Mouse (Mus musculus) embryonic facial prominence, embryonic 13.5 days (tissue): Measurements from ENCODE around the gene Gmppa. TPM values are rescaled to one million over a fixed set of nuclear protein-coding genes. Genes with fewer than 3 reads are reported as not detected.

ENCODE experiments used
- ATAC-seq: fragments of 200-750 bp; cut with Nextera tagmentation; 2 replicates; pipeline ENCODE4 v1.8.0; 2017; ENCODE audit warnings: low read depth; ENCODE audit not compliant: insufficient number of reproducible peaks, insufficient read depth, low FRiP score, low TSS enrichment
- H3K27ac ChIP-seq: fragments of 300-500 bp; sonication (generic); 2 replicates; pipeline ENCODE4 v1.5.1; 2015; ENCODE audit warnings: moderate library complexity, mild to moderate bottlenecking, inconsistent platforms
- H3K27me3 ChIP-seq: fragments of 300-500 bp; sonication (generic); 2 replicates; pipeline ENCODE4 v1.6.1; 2015; ENCODE audit warnings: mild to moderate bottlenecking, inconsistent platforms
- H3K36me3 ChIP-seq: fragments of 300-500 bp; sonication (generic); 2 replicates; pipeline ENCODE4 v1.6.1; 2015; ENCODE audit warnings: mild to moderate bottlenecking, inconsistent platforms
- H3K4me1 ChIP-seq: fragments of 300-500 bp; sonication (generic); 2 replicates; pipeline ENCODE4 v1.6.1; 2015; ENCODE audit warnings: inconsistent platforms
- H3K4me2 ChIP-seq: fragments of 300-500 bp; sonication (generic); 2 replicates; pipeline ENCODE4 v1.6.1; 2015; ENCODE audit warnings: moderate library complexity, mild to moderate bottlenecking, inconsistent platforms
- H3K4me3 ChIP-seq: fragments of 300-500 bp; sonication (generic); 2 replicates; pipeline ENCODE4 v1.5.1; 2015; ENCODE audit warnings: mild to moderate bottlenecking, inconsistent platforms
- H3K9ac ChIP-seq: fragments of 300-500 bp; sonication (generic); 2 replicates; pipeline ENCODE4 v1.6.1; 2015; ENCODE audit warnings: mild to moderate bottlenecking, inconsistent platforms
- H3K9me3 ChIP-seq: fragments of 300-500 bp; sonication (generic); 2 replicates; pipeline ENCODE4 v1.6.1; 2016; ENCODE audit warnings: inconsistent platforms
- WGBS: fragments of 180-500 bp; shearing (Covaris S2); methylation state at CpG from one replicate; pipeline ENCODE4 v1.1.7; 2015; ENCODE audit warnings: mixed read lengths; 5-methylcytosine and 5-hydroxymethylcytosine counted together
- polyA plus RNA-seq: library from polyadenylated mRNA; unstranded; fragments of >200 nt; fragmentation: Nextera tagmentation; extraction: Ambion mirVana; gene quantifications from 2 replicates; pipeline ENCODE4 v1.2.1, GENCODE M21; 2015

Gene Gmppa
- polyA plus RNA-seq, 1 experiment from 2014 or later: 74.2 TPM

DNA sequence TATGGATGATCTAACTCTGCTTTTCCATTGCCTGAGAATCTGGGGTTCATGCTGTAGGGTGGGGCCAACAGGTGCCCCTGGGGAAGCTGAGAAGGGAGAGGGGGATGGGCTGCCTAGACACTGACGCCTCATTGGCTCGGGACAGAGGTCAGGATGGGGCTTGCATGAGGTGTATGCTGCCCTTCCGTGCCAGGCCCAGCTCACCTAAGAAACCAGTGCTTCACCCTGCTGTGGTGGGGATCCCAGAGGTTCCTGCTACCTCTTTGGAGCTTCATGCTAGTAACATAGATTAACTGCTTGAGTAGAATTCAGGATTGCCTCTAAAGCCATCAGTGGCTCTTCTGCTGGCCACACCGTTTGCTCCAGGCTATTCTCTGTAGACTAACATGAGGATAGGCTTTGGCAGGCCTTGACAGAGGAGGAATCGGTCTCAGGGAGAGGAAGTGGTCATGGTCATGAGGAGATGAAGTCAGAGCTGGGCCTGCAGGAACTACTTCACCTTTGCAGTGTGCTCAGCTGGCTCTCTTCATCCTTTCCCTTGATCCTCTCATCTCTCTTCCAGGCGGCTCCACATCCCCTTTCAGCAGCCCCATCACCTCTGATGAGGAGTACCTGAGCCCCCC is 35.1 kb upstream of the Gmppa start:
- Histone ChIP-seq H3K9ac (0 out of 2 replicates have a peak overlapping the region, but pooled peaks have one; percentile 37), H3K4me1 (peaks cover 26% of the 10 kb centered on the region), H3K27ac (peak overlapping the region; percentile 70; the same call in 1 of the 2 replicates), H3K4me3 (peak overlapping the region; percentile 12; the same call in 1 of the 2 replicates), H3K4me2 (peak overlapping the region; percentile 49), H3K27me3 (no peaks in the 10 kb centered on the region), H3K9me3 (no peaks in the 10 kb centered on the region), H3K36me3 (peaks cover 51% of the 10 kb centered on the region)
- 40% methylated on average over 6 of the region's 6 CpGs for WGBS
- no peak; the same call in 1 of the 2 replicates for ATAC-seq

- H3K4me1 ChIP-seq: peaks cover 2% of the 10 kb centered on the region
- H3K27ac ChIP-seq: no peak overlapping the region
- no peak overlapping the region for H3K9ac ChIP-seq
- no peak overlapping the region for H3K4me2 ChIP-seq
- no peaks in the 10 kb centered on the region for H3K9me3 ChIP-seq
- no peaks in the 10 kb centered on the region for H3K27me3 ChIP-seq
- H3K36me3 ChIP-seq: peaks cover 66% of the 10 kb centered on the region
- H3K4me3 ChIP-seq: no peak overlapping the region
- no peak for ATAC-seq
- 87% methylated on average over 3 of the region's 3 CpGs for WGBS
These were observed 30.2 kb upstream of the Gmppa start for GRCm38 (mm10) chr1:75405547-75405946.

- no peak overlapping the region for H3K9ac ChIP-seq
- ATAC-seq: no peak
- H3K4me2 ChIP-seq: no peak overlapping the region
- no peak overlapping the region for H3K27ac ChIP-seq
- H3K9me3 ChIP-seq: no peaks in the 10 kb centered on the region
- H3K4me3 ChIP-seq: no peak overlapping the region
- H3K4me1 ChIP-seq: no peaks in the 10 kb centered on the region
- peaks cover 67% of the 10 kb centered on the region for H3K36me3 ChIP-seq
- WGBS: 93% methylated on average over 15 of the region's 15 CpGs
- H3K27me3 ChIP-seq: no peaks in the 10 kb centered on the region
These were observed 29.6 kb upstream of the Gmppa start for GRCm38 (mm10) chr1:75406173-75406572.

- Histone ChIP-seq H3K9me3 (no peaks in the 10 kb centered on the region), H3K9ac (no peak overlapping the region), H3K36me3 (peaks cover 64% of the 10 kb centered on the region), H3K4me3 (no peak overlapping the region), H3K4me1 (no peaks in the 10 kb centered on the region), H3K4me2 (no peak overlapping the region), H3K27me3 (no peaks in the 10 kb centered on the region), H3K27ac (no peak overlapping the region)
- WGBS: 96% methylated on average over 9 of the region's 9 CpGs
- ATAC-seq: no peak
These were observed 28.7 kb upstream of the Gmppa start for GRCm38 (mm10) chr1:75407056-75407455.

GRCm38 (mm10) chr1:75408210-75408609 is 27.5 kb upstream of the Gmppa start:
- ATAC-seq: no peak
- Histone ChIP-seq H3K4me3 (no peak overlapping the region), H3K4me1 (peaks cover 4% of the 10 kb centered on the region), H3K27me3 (no peaks in the 10 kb centered on the region), H3K4me2 (no peak overlapping the region), H3K27ac (no peak overlapping the region), H3K9ac (no peak overlapping the region), H3K9me3 (no peaks in the 10 kb centered on the region), H3K36me3 (peaks cover 53% of the 10 kb centered on the region)
- 79% methylated on average over 4 of the region's 4 CpGs for WGBS

DNA sequence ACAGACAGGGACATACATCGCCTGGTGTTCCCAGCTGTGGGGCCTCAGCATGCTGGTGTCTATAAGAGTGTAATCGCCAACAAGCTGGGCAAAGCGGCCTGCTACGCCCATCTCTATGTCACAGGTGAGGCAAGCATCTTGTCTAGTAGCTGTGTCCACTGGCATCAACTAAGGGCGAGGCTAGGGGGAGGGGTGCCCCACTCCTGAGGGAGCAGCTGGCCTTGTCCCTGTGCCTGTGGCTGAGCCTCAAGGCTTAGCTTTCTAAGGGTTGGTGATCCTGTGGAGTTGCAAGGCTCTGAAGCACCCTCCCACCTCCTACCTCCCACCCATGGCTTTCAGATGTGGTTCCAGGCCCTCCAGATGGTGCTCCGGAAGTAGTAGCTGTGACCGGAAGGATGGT is 25.8 kb upstream of the Gmppa start:
- Histone ChIP-seq H3K9ac (peak overlapping the region; percentile 44; the same call in 1 of the 2 replicates), H3K36me3 (peaks cover 40% of the 10 kb centered on the region), H3K4me3 (no peak overlapping the region), H3K27me3 (no peaks in the 10 kb centered on the region), H3K27ac (no peak overlapping the region), H3K9me3 (no peaks in the 10 kb centered on the region), H3K4me2 (no peak overlapping the region), H3K4me1 (peaks cover 11% of the 10 kb centered on the region)
- no peak for ATAC-seq
- 91% methylated on average over 7 of the region's 7 CpGs for WGBS

DNA sequence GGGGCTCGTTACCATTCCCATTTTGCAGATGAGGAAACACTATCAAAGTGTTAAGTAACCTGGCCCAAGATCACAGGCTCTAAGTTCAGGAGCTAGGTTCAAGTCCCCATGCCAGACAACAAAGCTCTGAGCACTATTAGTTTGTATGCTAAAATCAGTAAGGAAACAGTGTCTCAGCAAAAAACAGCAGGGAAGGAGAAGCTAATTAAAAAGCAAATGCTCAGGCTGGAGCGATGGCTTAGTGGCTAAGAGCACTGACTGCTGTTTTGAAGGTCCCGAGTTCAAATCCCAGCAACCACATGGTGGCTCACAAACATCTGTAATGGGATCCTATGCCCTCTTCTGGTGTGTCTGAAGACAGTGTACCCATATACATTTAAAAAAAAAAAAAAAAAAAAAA is 23.5 kb upstream of the Gmppa start:
- no peak overlapping the region for H3K4me3 ChIP-seq
- peaks cover 11% of the 10 kb centered on the region for H3K4me1 ChIP-seq
- H3K27me3 ChIP-seq: no peaks in the 10 kb centered on the region
- no peak overlapping the region for H3K27ac ChIP-seq
- no peak for ATAC-seq
- 91% methylated on average over 3 of the region's 3 CpGs for WGBS
- H3K9me3 ChIP-seq: no peaks in the 10 kb centered on the region
- H3K9ac ChIP-seq: no peak overlapping the region
- H3K4me2 ChIP-seq: no peak overlapping the region
- H3K36me3 ChIP-seq: peaks cover 39% of the 10 kb centered on the region

DNA sequence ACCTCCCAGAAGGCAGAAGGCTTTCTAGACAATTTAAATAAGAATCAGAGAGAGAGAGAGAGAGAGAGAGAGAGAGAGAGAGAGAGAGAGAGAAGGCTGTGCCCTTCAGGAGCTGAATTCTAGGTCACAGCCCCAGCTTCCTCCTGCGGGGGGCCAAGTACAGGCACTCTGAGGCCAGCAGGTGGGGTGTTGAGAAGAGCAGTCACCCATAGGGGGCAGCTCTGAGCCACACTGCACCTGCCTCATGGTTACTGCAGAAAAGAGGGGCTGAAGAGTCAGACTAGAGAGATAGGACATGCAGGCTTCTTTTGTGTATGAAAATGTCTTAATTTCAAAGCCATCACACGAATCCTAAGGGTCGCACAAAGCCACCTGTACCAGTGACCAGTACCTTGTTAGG is 22.0 kb upstream of the Gmppa start:
- H3K9ac ChIP-seq: no peak overlapping the region
- H3K4me3 ChIP-seq: no peak overlapping the region
- no peaks in the 10 kb centered on the region for H3K27me3 ChIP-seq
- peaks cover 32% of the 10 kb centered on the region for H3K36me3 ChIP-seq
- no peak for ATAC-seq
- peaks cover 11% of the 10 kb centered on the region for H3K4me1 ChIP-seq
- no peak overlapping the region for H3K4me2 ChIP-seq
- no peak overlapping the region for H3K27ac ChIP-seq
- WGBS: 61% methylated on average over 3 of the region's 3 CpGs
- H3K9me3 ChIP-seq: no peaks in the 10 kb centered on the region

DNA sequence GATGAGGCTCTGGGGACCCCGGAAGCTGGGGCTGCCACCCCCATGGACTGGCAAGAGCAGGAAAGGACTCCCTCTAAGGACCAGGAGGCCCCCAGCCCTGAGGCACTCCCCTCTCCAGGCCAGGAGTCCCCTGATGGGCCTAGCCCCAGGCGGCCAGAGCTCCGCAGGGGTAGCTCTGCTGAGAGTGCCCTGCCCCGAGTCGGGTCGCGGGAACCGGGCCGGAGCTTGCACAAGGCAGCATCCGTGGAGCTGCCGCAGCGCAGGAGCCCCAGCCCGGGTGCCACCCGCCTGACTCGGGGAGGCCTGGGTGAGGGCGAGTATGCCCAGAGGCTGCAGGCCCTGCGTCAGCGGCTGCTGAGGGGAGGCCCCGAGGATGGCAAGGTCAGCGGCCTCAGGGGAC is 13.9 kb upstream of the Gmppa start:
- Histone ChIP-seq H3K9me3 (no peaks in the 10 kb centered on the region), H3K36me3 (peaks cover 5% of the 10 kb centered on the region; the same call in 1 of the 2 replicates), H3K27ac (no peak overlapping the region), H3K4me3 (peak overlapping the region; percentile 41), H3K27me3 (peaks cover 54% of the 10 kb centered on the region), H3K4me2 (peak overlapping the region; percentile 70), H3K9ac (peak overlapping the region; percentile 64), H3K4me1 (peaks cover 22% of the 10 kb centered on the region)
- WGBS: 9% methylated on average over 20 of the region's 20 CpGs
- no peak for ATAC-seq

DNA sequence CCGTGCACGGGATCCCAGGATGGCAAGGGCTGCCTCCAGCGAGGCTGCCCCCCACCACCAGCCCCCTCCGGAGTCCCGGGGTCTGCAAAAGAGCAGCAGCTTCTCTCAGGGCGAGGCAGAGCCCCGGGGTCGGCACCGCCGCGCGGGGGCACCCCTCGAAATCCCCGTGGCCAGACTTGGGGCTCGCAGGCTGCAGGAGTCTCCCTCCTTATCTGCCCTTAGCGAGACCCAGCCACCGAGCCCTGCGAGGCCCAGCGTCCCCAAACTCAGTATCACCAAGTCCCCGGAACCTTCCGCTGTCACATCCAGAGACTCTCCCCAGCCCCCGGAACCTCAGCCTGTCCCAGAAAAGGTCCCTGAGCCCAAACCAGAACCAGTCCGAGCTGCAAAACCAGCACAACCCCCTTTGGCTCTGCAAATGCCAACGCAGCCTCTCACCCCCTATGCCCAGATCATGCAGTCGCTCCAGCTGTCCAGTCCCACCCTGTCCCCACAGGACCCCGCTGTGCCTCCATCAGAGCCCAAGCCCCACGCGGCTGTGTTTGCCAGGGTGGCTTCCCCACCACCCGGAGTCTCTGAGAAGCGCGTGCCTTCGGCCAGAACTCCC is 13.4 kb upstream of the Gmppa start:
- no peak for ATAC-seq
- 5% methylated on average over 32 of the region's 32 CpGs for WGBS
- peak overlapping the region; percentile 41 for H3K4me3 ChIP-seq
- peak overlapping the region; percentile 70 for H3K4me2 ChIP-seq
- H3K9me3 ChIP-seq: no peaks in the 10 kb centered on the region
- peaks cover 57% of the 10 kb centered on the region for H3K27me3 ChIP-seq
- H3K4me1 ChIP-seq: peaks cover 22% of the 10 kb centered on the region
- no peak overlapping the region for H3K27ac ChIP-seq
- peaks cover 7% of the 10 kb centered on the region; the same call in 1 of the 2 replicates for H3K36me3 ChIP-seq
- H3K9ac ChIP-seq: peak overlapping the region; percentile 64

DNA sequence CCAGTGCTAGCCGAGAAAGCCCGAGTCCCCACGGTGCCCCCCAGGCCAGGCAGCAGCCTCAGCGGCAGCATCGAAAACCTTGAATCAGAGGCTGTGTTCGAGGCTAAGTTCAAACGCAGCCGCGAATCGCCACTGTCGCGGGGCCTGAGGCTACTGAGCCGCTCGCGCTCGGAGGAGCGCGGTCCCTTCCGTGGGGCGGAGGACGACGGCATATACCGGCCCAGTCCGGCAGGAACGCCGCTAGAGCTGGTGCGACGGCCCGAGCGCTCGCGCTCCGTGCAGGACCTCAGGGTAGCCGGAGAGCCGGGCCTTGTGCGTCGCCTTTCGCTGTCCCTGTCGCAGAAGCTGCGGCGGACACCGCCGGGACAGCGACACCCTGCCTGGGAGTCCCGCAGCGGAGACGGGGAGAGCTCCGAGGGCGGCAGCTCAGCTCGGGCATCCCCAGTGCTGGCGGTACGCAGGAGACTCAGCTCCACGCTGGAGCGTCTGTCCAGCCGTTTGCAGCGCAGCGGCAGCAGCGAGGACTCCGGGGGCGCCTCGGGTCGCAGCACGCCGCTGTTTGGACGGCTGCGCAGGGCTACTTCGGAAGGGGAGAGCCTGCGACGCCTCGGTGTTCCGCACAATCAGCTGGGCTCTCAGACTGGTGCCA is 12.8 kb upstream of the Gmppa start:
- Histone ChIP-seq H3K36me3 (peaks cover 10% of the 10 kb centered on the region; the same call in 1 of the 2 replicates), H3K4me1 (peaks cover 22% of the 10 kb centered on the region), H3K27me3 (peaks cover 57% of the 10 kb centered on the region), H3K9me3 (no peaks in the 10 kb centered on the region), H3K4me2 (peak overlapping the region; percentile 70), H3K9ac (peak overlapping the region; percentile 64), H3K4me3 (peak overlapping the region; percentile 41), H3K27ac (no peak overlapping the region)
- 1% methylated on average over 71 of the region's 71 CpGs for WGBS
- ATAC-seq: no peak
